Mouse (Mus musculus) MEL (cell line): Measurements from ENCODE around the gene Mtmr11.

Source experiments
- CTCF ChIP-seq, 3 experiments: IDR thresholded peaks in 2 of 3; conservative IDR thresholded peaks in 1 of 3; 2 replicates each; pipeline ENCODE4 v1.5.1; 2011 to 2012; ENCODE audit warnings: low read length in 3 of 3, low read depth in 2 of 3, mild to moderate bottlenecking in 2 of 3, improper control_type of control experiment in 1 of 3, inconsistent platforms in 1 of 3, mixed read lengths in 1 of 3, moderate library complexity in 1 of 3; ENCODE audit not compliant: control insufficient read depth in 1 of 3, insufficient read depth in 1 of 3, poor library complexity in 1 of 3, severe bottlenecking in 1 of 3
- EP300 ChIP-seq, 2 experiments: IDR thresholded peaks; 2 replicates each; pipeline ENCODE4 v1.6.1; 2011; ENCODE audit warnings: improper control_type of control experiment in 2 of 2, low read length in 2 of 2, low read depth in 1 of 2, mild to moderate bottlenecking in 1 of 2
- ETS1 ChIP-seq: IDR thresholded peaks from 2 replicates; pipeline ENCODE4 v1.6.1; 2012; ENCODE audit warnings: low read depth, mild to moderate bottlenecking, inconsistent platforms, low read length, improper control_type of control experiment, moderate library complexity
- MYC ChIP-seq: IDR thresholded peaks from 2 replicates; pipeline ENCODE4 v1.6.1; 2011; ENCODE audit warnings: low read depth, mild to moderate bottlenecking, low read length, improper control_type of control experiment, moderate library complexity
- NELFE ChIP-seq: IDR thresholded peaks from 2 replicates; pipeline ENCODE4 v1.6.1; 2011; ENCODE audit warnings: low read depth, low read length, improper control_type of control experiment
- POLR2A ChIP-seq, 2 experiments: IDR thresholded peaks; 2 replicates each; pipeline ENCODE4 v1.6.1; 2011 to 2012; ENCODE audit warnings: low read length in 2 of 2, mild to moderate bottlenecking in 2 of 2, control low read depth in 1 of 2, improper control_type of control experiment in 1 of 2, low read depth in 1 of 2, moderate library complexity in 1 of 2; ENCODE audit not compliant: control insufficient read depth in 1 of 2, insufficient read depth in 1 of 2, poor library complexity in 1 of 2
- UBTF ChIP-seq: IDR thresholded peaks from 2 replicates; pipeline ENCODE4 v1.6.1; 2012; ENCODE audit warnings: low read depth, mild to moderate bottlenecking, inconsistent platforms, low read length, improper control_type of control experiment, moderate library complexity, borderline replicate concordance; ENCODE audit not compliant: insufficient read depth
- ZKSCAN1 ChIP-seq: IDR thresholded peaks from 2 replicates; pipeline ENCODE4 v1.6.1; 2012; ENCODE audit warnings: low read depth, mild to moderate bottlenecking, inconsistent platforms, low read length, improper control_type of control experiment, moderate library complexity

GRCm38 (mm10) chr3:96180727-96181477 lies 19.1 kb downstream of the Mtmr11 start, which contains the start of gene Sv2a:
- TF ChIP-seq ETS1 (no peak), POLR2A (IDR thresholded peaks at IDR 0.05; ENCODE audit: control insufficient read depth in 1 of 2, insufficient read depth in 1 of 2, low read depth in 1 of 2, low read length in 2 of 2, poor library complexity in 1 of 2) (no peak; a peak in 1 of 4 replicates), UBTF (no peak), ZKSCAN1 (no peak), CTCF (IDR thresholded peaks at IDR 0.05 in 2 of 3, conservative IDR thresholded peaks at IDR 0.05 in 1 of 3; ENCODE audit: control insufficient read depth in 1 of 3, insufficient read depth in 1 of 3, low read depth in 2 of 3, low read length in 3 of 3, poor library complexity in 1 of 3, severe bottlenecking in 1 of 3) (0 out of 6 replicates have a peak, but pooled peaks of 1 of the 3 experiments have one; percentile 1), NELFE (0 out of 2 replicates have a peak, but pooled peaks have one; percentile 20), MYC (no peak), EP300 (IDR thresholded peaks at IDR 0.05; ENCODE audit: low read depth in 1 of 2, low read length in 2 of 2) (no peak)
